Mouse (Mus musculus) neutrophil, adult 83 days (primary cell): ENCODE measurements around the gene Ythdf2. TPM values are rescaled to one million over a fixed set of nuclear protein-coding genes. Genes with fewer than 3 reads are reported as not detected.

Experiments
- total RNA-seq, 2 experiments: library from RNA; stranded (reverse); gene quantifications; one replicate each; pipeline ENCODE4 v1.2.4; 2023

Ythdf2 gene
- total RNA-seq: 10 to 100 TPM; 34.5 to 36.1 TPM

GRCm38 (mm10) chr4:132211953-132212734 is at the start of gene Ythdf2:
Gene Ythdf2, minus strand, starts transcription at chr4:132212303.

GRCm38 (mm10) chr4:132144080-132144841 is 67.8 kb downstream of the Ythdf2 start, which contains the start of gene Oprd1:
Gene Oprd1, minus strand, starts transcription at chr4:132144486.

Other genes starting within 250 kb of the Ythdf2 start
- gene Gm10300, start 137.6 kb downstream of the Ythdf2 start, total RNA-seq: under 1 TPM in 1 of 2 experiments, not detected in 1; 0.24 TPM
- gene Epb41, start 137.0 kb downstream of the Ythdf2 start, total RNA-seq: 10 to 100 TPM; 70.6 to 75.6 TPM
- gene Oprd1, start 67.8 kb downstream of the Ythdf2 start, total RNA-seq: not detected
- gene Gmeb1, start 49.3 kb upstream of the Ythdf2 start, total RNA-seq: 10 to 100 TPM; 30.5 to 33.5 TPM
- 10 to 100 TPM; 34.3 to 35.1 TPM for gene Taf12, start 62.1 kb upstream of the Ythdf2 start, total RNA-seq
- under 1 TPM in 1 of 2 experiments, not detected in 1; 0.64 TPM for gene Rab42, start 91.1 kb upstream of the Ythdf2 start, total RNA-seq
- 10 to 100 TPM; 13.8 to 15.9 TPM for gene Trnau1ap, start 117.2 kb upstream of the Ythdf2 start, total RNA-seq
- gene Rcc1, start 141.3 kb upstream of the Ythdf2 start, total RNA-seq: 10 to 100 TPM; 28.5 to 30.9 TPM
- gene Phactr4, start 210.2 kb upstream of the Ythdf2 start, total RNA-seq: 10 to 100 TPM; 20.8 to 22.6 TPM